Mouse (Mus musculus): ENCODE measurements around the gene Lrig3.

Gene Lrig3

DNA sequence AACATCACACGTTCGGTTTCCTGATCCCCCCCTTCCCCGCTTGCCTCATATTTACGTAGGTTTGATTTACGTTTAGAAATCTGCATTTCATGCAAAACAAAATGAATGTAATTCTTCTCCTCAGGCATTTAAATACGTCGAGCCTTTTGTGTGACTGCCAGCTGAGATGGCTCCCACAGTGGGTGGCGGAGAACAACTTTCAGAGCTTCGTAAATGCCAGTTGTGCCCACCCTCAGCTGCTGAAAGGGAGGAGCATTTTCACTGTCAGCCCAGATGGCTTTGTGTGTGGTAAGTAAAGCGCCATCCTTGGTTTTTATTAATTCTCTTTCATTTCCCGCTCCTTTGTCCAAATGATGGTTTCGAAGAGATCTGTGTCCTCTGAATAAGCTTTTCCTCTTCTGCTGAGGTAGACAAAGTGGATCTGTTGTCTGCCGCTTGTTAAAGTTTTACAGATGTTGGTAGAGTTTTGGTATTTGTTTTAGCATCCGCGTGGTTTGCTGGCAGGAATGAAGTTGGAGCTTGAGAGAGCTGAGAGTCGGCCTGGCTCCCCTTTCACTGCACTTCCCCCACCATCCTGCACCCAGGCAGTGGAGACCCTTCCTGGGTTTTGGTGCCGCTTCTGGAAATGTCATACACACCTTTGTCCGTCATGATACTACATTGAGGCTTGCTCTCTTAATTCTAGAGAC is 37.0 kb downstream of the Lrig3 start:
- no peak for DNase-seq

DNA sequence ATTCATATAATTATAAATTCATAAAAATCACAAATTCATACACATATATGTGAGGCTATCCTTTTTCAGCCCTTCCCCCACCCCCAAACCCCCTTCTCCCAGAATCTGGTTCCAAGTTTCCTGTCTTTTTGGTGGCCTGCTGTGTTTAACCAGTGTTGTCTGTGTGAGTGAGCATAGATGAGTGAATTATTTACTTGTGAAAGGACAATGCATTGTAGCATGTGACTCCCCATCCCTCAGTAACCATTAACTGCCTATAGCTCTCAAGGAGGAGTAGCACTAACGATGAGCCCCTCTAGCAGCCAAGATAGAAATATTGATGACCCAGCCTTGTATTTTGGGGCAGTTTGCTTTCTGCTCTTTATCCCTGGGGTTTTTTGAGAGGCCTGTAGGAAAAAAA is 37.9 kb downstream of the Lrig3 start:
- DNase-seq = no peak

DNA sequence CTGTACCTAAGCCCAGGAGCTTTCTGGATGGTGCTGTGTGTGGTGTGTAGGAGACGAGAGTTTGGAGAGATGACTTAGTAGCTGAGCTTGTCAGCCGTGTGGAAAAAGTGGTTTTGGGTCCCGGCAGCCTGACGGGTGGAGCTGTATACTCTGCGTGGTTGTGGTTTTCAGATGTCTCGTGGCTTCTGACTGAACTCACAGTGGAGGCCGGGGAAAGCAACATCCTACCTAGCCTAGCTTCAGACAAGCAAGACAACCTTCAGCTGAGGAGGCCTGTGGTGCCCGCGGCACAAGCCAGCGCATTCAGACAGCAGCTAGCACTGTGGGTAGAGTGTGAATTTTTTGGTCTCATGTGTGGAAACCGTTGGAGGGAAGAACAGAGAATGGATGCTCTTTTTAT is 47.7 kb downstream of the Lrig3 start:
- DNase-seq = no peak

DNA sequence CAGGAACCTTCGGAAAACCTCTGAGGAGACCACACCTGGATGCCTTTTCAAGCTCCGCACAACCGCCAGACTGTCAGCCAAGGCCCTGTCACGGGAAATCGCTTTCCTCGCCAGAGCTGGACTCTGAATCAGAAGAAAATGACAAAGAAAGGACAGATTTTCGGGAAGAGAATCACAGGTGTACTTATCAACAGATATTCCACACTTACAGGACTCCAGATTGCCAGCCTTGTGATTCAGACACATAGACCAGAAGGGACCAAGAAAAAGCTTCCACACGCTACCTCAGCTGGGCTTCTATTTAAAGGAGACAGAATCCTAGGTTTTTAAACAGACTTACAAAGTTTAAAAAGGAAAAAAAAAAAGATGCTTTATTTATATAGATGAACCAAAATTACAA is 48.7 kb downstream of the Lrig3 start:
- no peak for DNase-seq

DNA sequence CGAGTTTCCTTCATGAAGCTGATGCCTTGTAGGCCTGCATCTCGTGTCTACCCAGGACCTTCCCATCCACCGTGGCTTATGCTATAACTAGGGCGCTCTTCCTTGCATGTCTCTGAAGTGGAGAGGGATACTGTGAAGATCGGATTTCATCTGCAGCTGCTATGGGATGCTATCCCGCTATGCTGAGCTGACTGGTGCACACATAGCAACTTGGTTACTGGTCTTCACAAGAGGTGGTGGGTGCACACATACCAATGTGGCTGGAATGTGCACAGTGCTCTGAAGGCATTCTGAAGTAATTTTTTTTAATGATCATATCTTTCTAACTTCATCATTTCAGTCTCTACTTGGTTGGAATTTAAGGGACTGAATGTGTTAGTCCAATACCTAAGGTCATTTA is 49.7 kb downstream of the Lrig3 start:
- no peak for DNase-seq

DNA sequence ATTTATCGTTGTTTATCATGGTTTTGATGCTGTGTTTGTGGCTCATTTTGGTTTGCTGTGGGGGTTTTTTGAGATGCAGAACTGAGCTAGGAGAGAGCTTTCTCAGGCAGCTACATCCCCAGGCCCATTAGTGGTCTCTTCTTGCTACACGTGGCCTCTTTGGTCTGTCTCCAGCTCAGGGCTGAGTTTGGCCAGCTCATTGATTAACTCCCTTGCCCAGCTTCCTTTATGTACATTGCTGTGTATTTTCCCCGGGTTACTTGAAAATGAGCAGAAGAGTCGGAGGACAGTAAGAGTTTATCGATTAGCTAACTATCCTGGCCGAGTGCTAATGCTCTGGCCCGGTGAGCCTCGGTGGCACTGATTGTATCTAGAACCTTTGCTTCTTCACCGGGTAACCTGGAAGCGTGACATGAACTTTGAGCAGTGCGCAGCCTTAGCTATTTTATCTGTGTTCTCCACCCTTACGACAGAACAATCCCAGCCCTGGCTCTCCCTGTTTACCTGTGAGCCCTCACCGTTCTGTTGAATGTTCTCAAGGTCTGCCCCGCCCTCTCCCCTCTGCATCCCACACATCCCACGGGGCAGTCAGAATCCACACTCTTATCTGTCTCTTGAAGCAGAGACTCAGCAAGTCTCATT is 53.5 kb downstream of the Lrig3 start:
- DNase-seq = no peak

DNA sequence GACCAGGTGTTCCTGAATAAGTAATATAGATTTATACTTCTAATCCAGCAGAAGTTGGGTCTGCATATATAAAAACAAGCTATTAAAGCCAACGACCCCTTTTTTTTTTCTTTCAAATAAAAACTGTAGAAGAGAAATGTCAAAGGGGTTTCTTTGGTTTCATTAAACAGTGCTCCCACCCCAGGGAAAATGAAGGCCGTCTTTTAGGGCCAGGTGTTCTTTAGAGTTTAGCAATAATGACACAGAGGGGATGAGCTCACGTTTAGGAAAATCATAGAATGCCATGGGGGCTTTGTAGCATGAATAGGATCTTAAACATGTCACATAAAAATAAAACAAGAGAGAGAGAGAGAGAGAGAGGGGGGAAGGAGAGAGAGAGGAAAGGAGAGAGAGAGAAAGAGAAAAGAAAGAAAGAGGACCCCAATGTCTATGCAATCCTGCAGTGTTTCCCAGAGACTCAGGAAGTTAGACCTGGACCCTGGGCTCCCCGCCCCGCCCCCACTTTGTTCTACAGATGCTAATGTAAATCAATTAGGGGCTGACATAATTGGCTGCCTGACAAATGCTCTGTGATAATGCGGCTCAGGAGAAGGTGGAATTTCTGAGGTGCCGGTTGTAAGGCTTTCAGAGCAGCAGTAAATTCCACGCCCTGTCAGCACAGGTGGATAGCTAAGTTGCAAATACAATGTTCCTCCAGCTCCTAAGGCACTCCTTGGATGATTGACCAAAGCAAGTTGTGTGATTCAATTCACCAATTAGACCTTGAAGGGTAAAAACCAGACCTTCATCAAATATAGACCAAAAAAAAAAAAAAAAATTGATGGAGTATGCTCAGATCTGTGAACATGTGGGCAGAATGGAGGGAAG is 62.8 kb downstream of the Lrig3 start:
- DNase-seq = no peak

DNA sequence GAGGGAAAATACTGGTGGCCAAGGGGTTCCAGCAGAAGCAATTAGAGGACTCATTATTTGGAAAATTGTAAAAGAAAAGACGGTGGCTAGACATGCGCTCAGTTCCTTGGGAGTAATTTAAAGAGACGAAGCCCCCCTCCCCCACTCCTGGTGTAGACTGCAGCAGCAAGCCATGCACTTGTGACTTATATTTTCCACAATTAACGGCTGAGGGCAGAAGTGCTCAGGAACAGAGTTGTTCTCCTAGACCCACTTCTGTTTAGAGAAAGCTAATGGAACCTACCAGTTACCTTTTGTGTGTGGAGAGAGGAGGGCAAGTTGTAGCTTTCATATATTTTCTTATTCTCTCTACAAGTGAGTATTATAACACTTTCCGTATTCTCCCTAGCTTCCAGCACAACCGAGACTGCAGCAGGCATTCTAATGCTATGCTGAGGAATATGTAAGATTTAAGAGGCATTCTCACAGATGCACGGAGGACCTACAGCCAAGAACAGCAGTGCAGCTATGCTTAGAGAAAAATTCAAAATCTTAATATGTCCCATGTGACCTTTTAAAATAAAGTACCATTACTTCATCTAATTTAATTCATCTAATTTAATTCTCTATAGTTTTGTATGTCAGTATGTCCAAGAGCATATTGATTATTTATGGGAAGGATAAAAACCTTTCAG is 63.6 kb downstream of the Lrig3 start:
- no peak for DNase-seq

DNA sequence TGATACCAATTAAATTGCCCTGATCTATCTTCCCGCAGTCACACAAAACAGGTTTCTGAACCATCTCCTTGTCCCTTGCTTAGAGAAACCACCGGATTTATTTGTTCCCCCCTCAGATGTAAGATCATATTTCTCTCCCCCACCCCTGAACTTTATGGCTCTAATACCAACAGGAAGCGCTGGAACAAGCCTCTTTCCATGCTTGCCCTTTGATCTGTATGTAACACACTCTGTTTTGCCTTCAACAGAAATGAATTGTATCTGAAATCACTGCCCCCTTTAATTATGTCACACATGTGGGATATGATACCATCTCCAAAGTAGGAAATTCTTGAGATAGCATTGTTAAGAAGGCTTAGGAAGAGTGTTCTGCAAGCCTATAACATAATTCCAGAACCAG is 90.9 kb downstream of the Lrig3 start:
- no peak for DNase-seq

DNA sequence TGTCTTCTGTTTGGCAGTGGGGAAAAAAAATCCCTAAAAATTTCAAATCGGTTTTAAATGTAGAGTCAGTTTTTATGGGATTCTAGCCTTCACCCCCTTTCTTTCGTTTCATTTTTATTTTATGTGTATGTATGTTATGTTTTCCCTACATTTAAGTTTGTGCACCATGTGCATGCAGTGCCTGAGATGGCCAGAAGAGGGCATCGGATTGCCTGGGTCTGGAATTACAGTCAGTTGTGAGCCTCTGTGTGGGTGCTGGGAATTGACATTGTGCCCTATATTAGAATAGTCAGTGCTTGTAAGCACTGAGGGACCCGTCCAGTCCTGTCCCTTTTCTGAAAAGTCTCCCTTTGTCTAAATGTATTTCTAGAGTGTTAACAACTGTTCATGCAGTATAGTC is 96.8 kb downstream of the Lrig3 start:
- no peak for DNase-seq
